Mouse (Mus musculus): ENCODE measurements around the gene Slc45a2. TPM values are rescaled to one million over a fixed set of nuclear protein-coding genes. Genes with fewer than 3 reads are reported as not detected.

Gene Slc45a2
- polyA plus RNA-seq, 1 experiment from 2014 or later = not detected

Other genes starting within 250 kb of the Slc45a2 start
- 2.0 and 3.0 TPM in 2 replicates for gene C1qtnf3, start 48.4 kb upstream of the Slc45a2 start, polyA plus RNA-seq (2015; fragmentation: Nextera tagmentation; extraction: Ambion mirVana)
- 13.3 and 14.9 TPM in 2 replicates for gene Amacr, start 19.0 kb upstream of the Slc45a2 start, polyA plus RNA-seq (2015; fragmentation: Nextera tagmentation; extraction: Ambion mirVana)
- 0.04 and 0.05 TPM in 2 replicates for gene Rxfp3, start 37.3 kb downstream of the Slc45a2 start, polyA plus RNA-seq (2015; fragmentation: Nextera tagmentation; extraction: Ambion mirVana)
- gene Adamts12, start 64.1 kb downstream of the Slc45a2 start, polyA plus RNA-seq (2015; fragmentation: Nextera tagmentation; extraction: Ambion mirVana) = 3.6 and 4.1 TPM in 2 replicates